Mouse (Mus musculus) intestine, embryonic 15.5 days (tissue): ENCODE measurements around the gene Ankrd52. TPM values are rescaled to one million over a fixed set of nuclear protein-coding genes. Genes with fewer than 3 reads are reported as not detected.
"Not testable (repeated sequence)": the region's sequence is repeated elsewhere in the genome, so short reads cannot be mapped to it uniquely, and the experiment has no call there.

Source experiments
- ATAC-seq: fragments of 200-750 bp; cut with Nextera tagmentation; 2 replicates; pipeline ENCODE4 v1.8.0; 2017; ENCODE audit warnings: moderate TSS enrichment, moderate library complexity
- H3K27ac ChIP-seq: fragments of 300-500 bp; sonication (generic); 2 replicates; pipeline ENCODE4 v1.5.1; 2015; ENCODE audit warnings: mild to moderate bottlenecking, inconsistent platforms
- H3K27me3 ChIP-seq: fragments of 300-500 bp; sonication (generic); replicated peaks from 2 replicates; pipeline ENCODE4 v1.6.1; 2015; ENCODE audit warnings: inconsistent platforms
- H3K36me3 ChIP-seq: fragments of 300-500 bp; sonication (generic); 2 replicates; pipeline ENCODE4 v1.6.1; 2015; ENCODE audit warnings: inconsistent platforms
- H3K4me1 ChIP-seq: fragments of 300-500 bp; sonication (generic); replicated peaks from 2 replicates; pipeline ENCODE4 v1.6.1; 2015; ENCODE audit warnings: inconsistent platforms
- H3K4me2 ChIP-seq: fragments of 300-500 bp; sonication (generic); replicated peaks from 2 replicates; pipeline ENCODE4 v1.6.1; 2015; ENCODE audit warnings: mild to moderate bottlenecking, inconsistent platforms
- H3K4me3 ChIP-seq: fragments of 300-500 bp; sonication (generic); replicated peaks from 2 replicates; pipeline ENCODE4 v1.5.1; 2015; ENCODE audit warnings: inconsistent platforms
- H3K9ac ChIP-seq: fragments of 300-500 bp; sonication (generic); 2 replicates; pipeline ENCODE4 v1.6.1; 2015; ENCODE audit warnings: inconsistent platforms
- H3K9me3 ChIP-seq: fragments of 300-500 bp; sonication (generic); 2 replicates; pipeline ENCODE4 v1.6.1; 2016; ENCODE audit warnings: inconsistent platforms
- WGBS: fragments of 180-500 bp; shearing (Covaris S2); methylation state at CpG from one replicate; pipeline ENCODE4 v1.1.7; 2015; 5-methylcytosine and 5-hydroxymethylcytosine counted together
- polyA plus RNA-seq: library from polyadenylated mRNA; unstranded; fragments of >200 nt; fragmentation: Nextera tagmentation; extraction: Ambion mirVana; gene quantifications from 2 replicates; pipeline ENCODE4 v1.2.1, GENCODE M21; 2015

Gene Ankrd52
- 10.0 and 11.5 TPM in 2 replicates for polyA plus RNA-seq

DNA sequence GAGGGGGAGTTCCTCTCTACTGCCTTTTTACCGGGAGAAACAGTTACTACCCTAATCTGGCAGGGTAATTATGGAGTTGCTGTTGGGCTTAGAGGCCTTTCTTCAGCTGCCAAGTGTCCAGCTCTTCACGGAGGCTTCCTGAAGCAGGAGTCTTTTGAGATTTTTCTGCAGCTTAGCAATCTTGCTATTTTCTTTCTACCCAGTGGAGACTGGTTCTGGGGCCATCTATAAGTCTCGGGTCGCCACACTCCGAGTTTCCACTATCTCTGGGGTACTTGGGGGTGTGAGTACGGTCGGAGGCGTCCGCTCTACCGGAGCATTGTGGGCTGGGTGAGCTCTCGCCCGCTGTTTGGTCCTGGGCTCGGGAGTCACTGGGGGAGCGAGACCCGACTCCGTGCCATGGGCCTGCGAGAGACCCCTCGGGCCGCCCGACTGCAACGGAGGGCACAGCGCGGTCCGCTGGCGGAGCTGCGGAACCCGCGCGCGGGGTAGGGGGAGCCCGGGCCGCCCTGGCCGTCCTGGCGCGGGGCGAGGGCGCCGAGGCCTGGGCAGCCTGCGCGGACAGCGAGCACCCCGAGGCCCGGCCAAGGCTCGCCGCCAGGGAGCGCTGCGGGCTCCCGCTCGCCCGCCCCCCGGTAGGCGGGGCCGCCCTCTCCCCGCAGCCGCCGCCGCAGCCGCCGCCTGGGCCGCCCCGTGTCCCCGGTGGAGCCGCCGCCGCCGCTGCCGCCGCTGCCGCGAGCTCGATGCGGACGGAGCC is at the start of gene Ankrd52:
TSS of gene Ankrd52 (plus strand) at position 661 of the 757 bp plus-strand sequence.
- peak; percentile 96 for ATAC-seq
- H3K27me3 ChIP-seq, result no peaks in the 10 kb centered on the region
- H3K9me3 ChIP-seq, result no peaks in the 10 kb centered on the region
- H3K4me3 ChIP-seq, result peak within 1 kb of the TSS; percentile 94
- WGBS, result under 1% methylated on average over 42 of the region's 73 CpGs
- peaks cover 15% of the 10 kb centered on the region for H3K4me1 ChIP-seq
- peak within 1 kb of the TSS; percentile 92 for H3K4me2 ChIP-seq
- H3K36me3 ChIP-seq, result peaks cover 16% of the 10 kb centered on the region
- peak within 1 kb of the TSS; percentile 99 for H3K9ac ChIP-seq
- H3K27ac ChIP-seq, result peak within 1 kb of the TSS; percentile 94

DNA sequence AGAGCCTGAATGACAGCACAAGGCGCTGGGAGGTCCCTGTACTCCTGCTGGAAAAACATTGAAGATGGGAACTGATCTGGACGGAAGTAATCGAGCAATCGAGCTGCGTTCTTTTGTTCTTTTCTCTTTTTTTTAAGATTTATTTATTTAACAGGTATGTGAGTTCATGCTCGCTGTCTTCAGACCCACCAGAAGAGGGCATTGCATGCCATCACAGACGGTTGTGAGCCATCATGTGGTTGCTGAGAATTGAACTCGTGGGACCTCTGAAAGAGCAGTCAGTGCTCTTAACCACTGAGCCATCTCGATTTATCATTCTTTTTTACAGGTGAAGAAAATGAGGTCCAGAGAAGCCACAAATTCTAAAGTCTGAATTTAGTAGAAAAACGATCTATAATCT is 49.3 kb upstream of the Ankrd52 start:
- Histone ChIP-seq H3K36me3 (peaks cover 20% of the 10 kb centered on the region), H3K4me1 (peaks cover 10% of the 10 kb centered on the region; the same call in 1 of the 2 replicates), H3K4me2 (no peak overlapping the region), H3K27ac (no peak overlapping the region), H3K9me3 (no peaks in the 10 kb centered on the region), H3K9ac (no peak overlapping the region), H3K27me3 (no peaks in the 10 kb centered on the region), H3K4me3 (no peak overlapping the region)
- WGBS, result 90% methylated on average over 10 of the region's 10 CpGs
- ATAC-seq, result no peak

DNA sequence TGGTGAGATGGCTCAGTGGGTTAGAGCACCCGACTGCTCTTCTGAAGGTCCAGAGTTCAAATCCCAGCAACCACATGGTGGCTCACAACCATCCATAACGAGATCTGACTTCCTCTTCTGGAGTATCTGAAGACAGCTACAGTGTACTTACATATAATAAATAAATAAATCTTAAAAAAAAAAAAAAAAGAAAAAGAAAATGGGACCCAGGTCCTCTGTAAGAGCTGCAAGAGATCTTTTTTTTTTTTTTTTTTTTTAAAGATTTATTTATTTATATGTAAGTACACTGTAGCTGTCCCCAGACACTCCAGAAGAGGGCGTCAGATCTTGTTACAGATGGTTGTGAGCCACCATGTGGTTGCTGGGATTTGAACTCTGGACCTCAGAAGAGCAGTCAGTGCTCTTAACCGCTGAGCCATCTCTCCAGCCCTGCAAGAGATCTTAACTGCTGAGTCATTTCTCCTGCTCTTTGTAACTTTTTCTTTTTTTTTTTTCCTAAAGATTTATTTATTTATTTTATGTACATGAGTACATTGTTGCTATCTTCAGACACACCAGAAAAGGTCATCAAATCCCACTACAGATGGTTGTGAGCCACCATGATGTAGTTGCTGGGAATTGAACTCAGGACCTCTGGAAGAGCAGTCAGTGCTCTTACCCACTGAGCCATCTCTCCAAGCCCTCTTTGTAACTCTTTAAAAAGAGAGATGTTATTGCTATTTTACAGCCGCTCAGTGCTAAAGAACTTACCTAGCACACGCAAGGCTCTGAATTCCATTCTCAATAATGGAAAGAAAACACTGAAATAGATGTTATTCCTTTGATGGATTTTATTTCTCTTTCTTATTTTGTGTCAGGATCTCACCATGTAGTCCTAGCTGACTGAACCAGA is 44.3 kb upstream of the Ankrd52 start:
- 78% methylated on average over 6 of the region's 6 CpGs for WGBS
- not testable (repeated sequence) for H3K27ac ChIP-seq, H3K4me2 ChIP-seq, H3K4me3 ChIP-seq, H3K27me3 ChIP-seq, H3K9ac ChIP-seq, H3K9me3 ChIP-seq, ATAC-seq, H3K36me3 ChIP-seq
- H3K4me1 ChIP-seq, result peaks cover 12% of the 10 kb centered on the region; the same call in 1 of the 2 replicates

DNA sequence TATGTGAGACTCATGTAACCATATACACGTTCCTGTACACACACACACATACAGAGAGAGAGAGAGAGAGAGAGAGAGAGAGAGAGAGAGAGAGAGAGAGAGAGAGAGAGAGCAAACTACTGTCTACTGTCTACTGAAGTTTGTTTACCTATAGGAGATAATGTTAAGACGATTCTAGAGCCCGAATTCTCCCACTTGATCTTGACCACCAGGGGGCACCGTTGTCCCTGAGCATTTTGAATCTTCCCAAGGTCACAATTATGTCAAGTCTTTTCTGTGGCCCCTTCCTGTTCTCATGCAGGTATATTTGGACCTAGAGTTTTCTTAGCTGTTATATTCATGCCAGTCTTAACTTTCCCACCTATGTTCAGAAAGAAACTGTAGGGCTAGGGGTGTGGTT is 41.3 kb upstream of the Ankrd52 start:
- no peak for ATAC-seq
- no peak overlapping the region for H3K9ac ChIP-seq
- H3K9me3 ChIP-seq, result no peaks in the 10 kb centered on the region
- peaks cover 21% of the 10 kb centered on the region for H3K4me1 ChIP-seq
- H3K4me3 ChIP-seq, result no peak overlapping the region
- peak overlapping the region; percentile 54; the same call in 1 of the 2 replicates for H3K27ac ChIP-seq
- no peaks in the 10 kb centered on the region for H3K27me3 ChIP-seq
- no peaks in the 10 kb centered on the region for H3K36me3 ChIP-seq
- H3K4me2 ChIP-seq, result no peak overlapping the region
- 3% methylated on average over 4 of the region's 4 CpGs for WGBS

DNA sequence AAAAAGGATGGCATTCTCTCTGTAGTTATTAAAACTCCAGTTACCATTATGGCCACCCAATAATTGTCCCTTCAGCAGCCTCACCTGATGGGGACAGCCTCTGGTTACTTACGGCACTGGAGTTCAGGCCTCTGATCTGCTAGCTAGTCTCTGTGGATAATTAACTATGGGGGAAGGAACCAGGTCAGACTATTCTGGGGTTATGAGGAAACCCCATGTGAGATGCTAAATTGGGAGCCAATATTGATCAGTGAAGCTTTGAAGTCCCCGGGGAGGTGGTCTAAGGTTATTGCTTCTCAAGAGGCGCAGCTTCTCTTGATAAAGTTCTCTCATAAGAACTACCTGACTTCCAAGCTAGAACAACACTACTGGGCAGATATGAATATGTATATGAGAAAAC is 40.7 kb upstream of the Ankrd52 start:
- no peak for ATAC-seq
- Histone ChIP-seq H3K9ac (no peak overlapping the region), H3K4me2 (no peak overlapping the region), H3K27me3 (no peaks in the 10 kb centered on the region), H3K36me3 (no peaks in the 10 kb centered on the region), H3K27ac (peak overlapping the region; percentile 54), H3K4me3 (no peak overlapping the region), H3K4me1 (peaks cover 21% of the 10 kb centered on the region), H3K9me3 (no peaks in the 10 kb centered on the region)
- 81% methylated on average over 3 of the region's 3 CpGs for WGBS

DNA sequence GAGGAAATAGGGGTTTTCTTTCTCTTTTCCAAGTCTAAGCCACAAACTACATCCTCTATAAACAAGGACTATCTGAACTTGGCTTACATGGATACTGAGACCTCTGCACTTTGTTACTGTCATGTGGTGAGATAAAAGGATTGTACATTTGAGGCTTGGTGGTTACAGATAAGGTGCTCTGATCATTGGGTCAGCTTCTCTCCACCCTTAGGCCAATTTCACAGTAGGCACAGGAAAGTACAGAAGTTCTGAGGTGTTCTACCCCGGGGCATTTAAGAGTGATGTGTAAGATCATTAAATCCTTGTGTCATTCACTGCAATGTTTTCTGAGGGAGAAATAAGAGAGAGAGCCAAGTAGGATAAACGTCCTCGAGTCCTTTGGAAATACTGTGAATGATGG is 40.3 kb upstream of the Ankrd52 start:
- H3K9me3 ChIP-seq, result no peaks in the 10 kb centered on the region
- no peaks in the 10 kb centered on the region for H3K27me3 ChIP-seq
- WGBS, result 71% methylated on average over 3 of the region's 3 CpGs
- H3K9ac ChIP-seq, result no peak overlapping the region; the same call in 1 of the 2 replicates
- no peaks in the 10 kb centered on the region for H3K36me3 ChIP-seq
- H3K27ac ChIP-seq, result peak overlapping the region; percentile 97
- H3K4me1 ChIP-seq, result peaks cover 21% of the 10 kb centered on the region
- peak overlapping the region; percentile 79 for H3K4me2 ChIP-seq
- no peak for ATAC-seq
- peak overlapping the region; percentile 98; the same call in 1 of the 2 replicates for H3K4me3 ChIP-seq

DNA sequence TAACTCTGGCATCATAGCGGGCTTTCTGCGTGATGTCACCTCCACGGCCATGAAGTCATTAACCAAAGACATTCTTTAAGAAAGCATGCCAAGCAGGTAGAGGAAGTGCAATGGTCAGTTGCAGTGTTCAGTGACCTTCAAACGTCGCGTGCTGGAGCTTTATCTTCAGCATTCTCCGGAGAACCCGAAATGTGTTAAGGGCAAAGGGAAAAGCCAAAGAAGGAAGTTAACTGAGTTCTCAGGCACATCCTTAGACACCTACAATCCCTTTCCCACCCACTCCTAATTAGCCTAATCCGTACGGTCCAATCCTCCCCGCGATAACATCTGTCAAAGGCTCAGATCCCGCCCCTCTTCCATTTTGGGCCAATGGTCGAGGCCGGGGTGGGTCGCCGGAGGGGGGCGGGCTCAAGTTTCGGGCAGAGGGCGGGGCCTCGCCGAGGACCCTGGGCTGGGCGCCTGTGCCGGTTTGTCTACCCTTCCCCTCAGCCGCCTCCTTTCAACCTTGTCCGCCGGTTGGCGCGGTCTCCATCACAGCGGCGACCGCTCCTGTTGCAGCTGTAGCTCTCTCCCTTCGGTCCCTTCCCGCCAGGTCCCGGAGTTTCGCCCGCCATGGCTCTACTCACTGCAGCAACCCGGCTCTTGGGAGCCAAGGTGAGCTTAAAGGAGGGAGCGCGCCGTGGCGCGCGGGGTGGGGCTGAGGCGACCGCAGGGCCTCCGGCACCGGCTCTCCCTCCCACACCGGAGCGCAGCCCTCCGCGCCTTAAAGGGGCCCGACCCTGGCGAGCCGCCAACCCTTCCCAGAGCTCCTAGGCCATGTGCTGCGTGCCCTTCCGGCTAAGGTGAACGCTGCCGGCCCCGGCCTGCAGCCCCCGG is 39.4 kb upstream of the Ankrd52 start, which contains the start of gene Cs:
TSS of gene Cs (plus strand) at position 429 of the 876 bp plus-strand sequence.
- Histone ChIP-seq H3K4me2 (peak within 1 kb of the TSS; percentile 79), H3K36me3 (no peaks in the 10 kb centered on the region), H3K27me3 (no peaks in the 10 kb centered on the region), H3K4me3 (peak within 1 kb of the TSS; percentile 98), H3K27ac (peak within 1 kb of the TSS; percentile 97), H3K9me3 (no peaks in the 10 kb centered on the region), H3K9ac (peak within 1 kb of the TSS; percentile 93), H3K4me1 (peaks cover 21% of the 10 kb centered on the region)
- peak; percentile 97 for ATAC-seq
- WGBS, result under 1% methylated on average over 61 of the region's 61 CpGs

DNA sequence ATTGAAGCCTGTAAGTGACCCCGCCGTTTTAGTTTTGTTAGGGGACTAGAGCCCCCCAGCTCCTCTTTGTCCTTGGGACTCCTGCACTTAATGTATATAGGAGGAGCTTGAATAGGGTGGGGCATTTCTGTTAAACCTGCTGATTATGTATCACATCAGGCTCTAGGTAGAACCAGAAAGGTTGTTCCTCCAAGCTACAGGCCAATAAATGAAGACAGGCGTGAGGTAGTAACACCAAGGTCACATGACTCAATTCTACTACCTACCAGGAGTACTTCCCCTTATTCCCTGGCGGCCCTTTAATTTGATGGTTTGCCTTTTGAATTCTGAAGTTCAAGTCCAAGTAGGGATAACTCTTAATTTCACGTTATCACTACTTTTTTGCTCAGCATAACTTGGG is 38.5 kb upstream of the Ankrd52 start:
- Histone ChIP-seq H3K27ac (peak overlapping the region; percentile 97), H3K36me3 (no peaks in the 10 kb centered on the region), H3K4me3 (peak overlapping the region; percentile 98), H3K4me2 (peak overlapping the region; percentile 79), H3K4me1 (peaks cover 21% of the 10 kb centered on the region), H3K9me3 (no peaks in the 10 kb centered on the region), H3K27me3 (no peaks in the 10 kb centered on the region), H3K9ac (peak overlapping the region; percentile 93)
- ATAC-seq, result peak; percentile 40
- 15% methylated on average over 5 of the region's 5 CpGs for WGBS

DNA sequence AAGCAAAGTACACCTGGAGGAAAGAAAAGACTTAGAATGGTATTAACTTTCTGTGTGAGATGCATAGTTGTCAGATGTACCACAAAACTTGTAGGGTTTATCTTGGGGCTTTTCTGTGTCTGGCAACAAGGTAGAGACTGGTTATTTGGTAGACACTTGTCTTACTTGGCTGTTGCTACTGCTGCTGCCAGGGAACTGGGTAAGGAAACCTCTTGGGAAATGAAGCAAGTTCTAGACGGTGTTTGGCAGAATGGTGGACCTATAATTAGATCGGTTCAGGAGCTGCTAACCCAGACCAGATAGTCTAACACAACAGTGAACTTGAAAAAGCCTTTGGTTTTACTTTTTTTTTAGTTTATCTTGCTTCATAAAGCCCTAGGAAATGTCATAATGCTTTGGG is 38.0 kb upstream of the Ankrd52 start:
- Histone ChIP-seq H3K4me1 (peaks cover 21% of the 10 kb centered on the region), H3K4me3 (peak overlapping the region; percentile 98), H3K36me3 (no peaks in the 10 kb centered on the region), H3K4me2 (peak overlapping the region; percentile 79), H3K27ac (no peak overlapping the region), H3K27me3 (no peaks in the 10 kb centered on the region), H3K9me3 (no peaks in the 10 kb centered on the region), H3K9ac (peak overlapping the region; percentile 93)
- 70% methylated on average over 2 of the region's 2 CpGs for WGBS
- ATAC-seq, result no peak

DNA sequence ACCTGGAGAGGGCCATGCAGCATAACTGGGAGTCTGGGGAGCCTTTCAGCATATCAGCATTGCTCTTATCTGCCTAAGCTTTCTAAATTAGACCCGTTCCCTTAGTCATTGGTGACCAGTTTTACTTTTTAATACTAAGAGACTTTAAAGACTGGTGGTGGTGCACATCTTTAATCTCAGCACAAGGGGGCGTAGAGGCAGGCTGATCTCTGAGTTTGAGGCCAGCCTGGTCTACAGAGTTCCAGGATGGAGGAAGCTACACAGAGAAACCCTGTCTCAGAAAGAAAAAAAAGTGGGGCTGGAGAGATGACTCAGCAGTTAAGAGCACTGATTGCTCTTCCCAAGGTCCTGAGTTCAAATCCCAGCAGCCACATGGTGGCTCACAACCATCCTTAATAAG is 36.7 kb upstream of the Ankrd52 start:
- no peak overlapping the region for H3K27ac ChIP-seq
- no peak overlapping the region for H3K4me3 ChIP-seq
- H3K9me3 ChIP-seq, result no peaks in the 10 kb centered on the region
- no peaks in the 10 kb centered on the region for H3K27me3 ChIP-seq
- peaks cover 26% of the 10 kb centered on the region for H3K4me1 ChIP-seq
- no peak overlapping the region for H3K9ac ChIP-seq
- no peaks in the 10 kb centered on the region for H3K36me3 ChIP-seq
- H3K4me2 ChIP-seq, result no peak overlapping the region
- 78% methylated on average over 2 of the region's 2 CpGs for WGBS
- ATAC-seq, result no peak

DNA sequence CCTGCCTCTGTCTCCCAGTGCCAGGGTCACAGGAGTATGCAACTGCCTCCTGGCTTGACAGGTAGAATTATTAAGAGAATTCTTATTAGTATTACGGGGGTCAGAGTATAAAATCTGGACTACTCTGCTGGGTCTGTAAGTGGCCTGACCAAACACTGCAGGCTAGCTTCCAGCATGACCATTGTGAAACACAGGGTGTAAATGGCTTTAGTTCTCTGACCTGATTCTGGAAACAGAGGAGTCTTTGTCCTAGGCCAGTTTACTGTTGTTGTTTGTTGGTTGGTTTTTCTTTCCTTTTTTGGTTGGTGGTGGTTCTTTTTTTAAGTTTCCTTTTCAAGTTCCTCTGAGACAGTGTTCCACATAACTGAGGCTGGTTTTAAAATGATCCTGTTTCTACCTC is 33.5 kb upstream of the Ankrd52 start:
- no peak overlapping the region for H3K4me2 ChIP-seq
- 88% methylated on average over 1 of the region's 1 CpGs for WGBS
- H3K27ac ChIP-seq, result 0 out of 2 replicates have a peak overlapping the region, but pooled peaks have one; percentile 27
- H3K36me3 ChIP-seq, result no peaks in the 10 kb centered on the region
- no peak overlapping the region for H3K4me3 ChIP-seq
- peaks cover 15% of the 10 kb centered on the region for H3K4me1 ChIP-seq
- no peaks in the 10 kb centered on the region for H3K9me3 ChIP-seq
- no peaks in the 10 kb centered on the region for H3K27me3 ChIP-seq
- H3K9ac ChIP-seq, result no peak overlapping the region
- ATAC-seq, result no peak
